Mouse (Mus musculus): ENCODE measurements around the gene Ddx56.

DNA sequence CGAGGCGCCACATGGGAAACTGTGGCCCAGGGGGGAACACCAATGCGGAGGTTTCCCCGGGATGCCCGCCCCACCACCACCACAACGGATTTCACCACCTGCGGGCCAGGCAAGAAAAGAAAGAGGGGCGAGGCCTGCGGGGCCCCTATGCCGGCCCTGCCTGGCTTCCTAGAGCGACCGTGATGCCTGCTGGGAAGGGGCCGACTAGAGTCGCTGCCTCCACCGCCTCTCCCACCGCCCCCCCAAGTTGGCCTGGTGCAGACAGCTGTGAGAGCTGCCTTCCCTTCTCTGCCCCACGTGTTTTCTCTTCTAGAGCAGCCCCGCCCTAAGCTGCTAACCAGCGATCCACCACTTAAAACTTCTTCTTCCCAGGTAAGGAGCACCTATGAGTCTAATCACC, 22.9 kb downstream of the Ddx56 start:
- TF ChIP-seq CTCF (IDR thresholded peaks at IDR 0.05; ENCODE audit: low read depth), result no peak
- no peak for TF ChIP-seq EP300 (IDR thresholded peaks at IDR 0.05; ENCODE audit: low read depth)
